In genomic region chr17:66131212-66131611, GRCm38 (mm10) we compare ENCODE assay signal across 10 mouse cellular contexts. TPM values are rescaled to one million over a fixed set of nuclear protein-coding genes. Genes with fewer than 3 reads are reported as not detected.
DNase-seq lines count a peak whose midpoint lies in the region; ATAC-seq and TF ChIP-seq lines count a peak whose summit lies in the region.
"Had no signal": no experiment of that assay in that cellular context is flagged by ENCODE, and none has a peak within 500 bp of the region (broad histone marks: within the 10 kb centered on the region; RNA-seq: fewer than 3 reads in every experiment).

No protein-coding gene starts in this region.

- no peak overlapping the region for H3K4me3 ChIP-seq in lung, embryonic 15.5 days
- no peak overlapping the region for H3K4me3 ChIP-seq in lung, adult 2 months (replicated peaks; ENCODE audit: extremely low read depth, low read depth, low read length)
- H3K4me3 ChIP-seq in MEL (ENCODE audit: control insufficient read depth in 1 of 2, insufficient read depth in 1 of 2, low read depth in 2 of 2, low read length in 2 of 2), result no peak overlapping the region
- no peak overlapping the region for H3K4me3 ChIP-seq in small intestine, adult 2 months (ENCODE audit: low read depth, low read length)
- no peak overlapping the region for H3K4me3 ChIP-seq in kidney, embryonic 15.5 days (replicated peaks)

- no peaks in the 10 kb centered on the region for H3K9me3 ChIP-seq in lung, embryonic 15.5 days
- no peaks in the 10 kb centered on the region for H3K9me3 ChIP-seq in MEL (replicated peaks; ENCODE audit: insufficient read depth, low read length)
- H3K9me3 ChIP-seq in kidney, embryonic 15.5 days (replicated peaks), result no peaks in the 10 kb centered on the region

- peak; percentile 9 for TF ChIP-seq RAD21 in MEL (IDR thresholded peaks at IDR 0.05; ENCODE audit: low read depth, low read length)

- no peak overlapping the region for H3K4me2 ChIP-seq in lung, embryonic 15.5 days
- no peak overlapping the region for H3K4me2 ChIP-seq in kidney, embryonic 15.5 days

- no peak overlapping the region for H3K27ac ChIP-seq in lung, embryonic 15.5 days
- no peak overlapping the region for H3K27ac ChIP-seq in MEL (ENCODE audit: control insufficient read depth, low read depth, low read length)
- H3K27ac ChIP-seq in small intestine, adult 2 months (ENCODE audit: insufficient read depth, low read depth, low read length), result no peak overlapping the region
- no peak overlapping the region for H3K27ac ChIP-seq in kidney, embryonic 15.5 days

- TF ChIP-seq POLR2A in lung, adult 2 months (IDR thresholded peaks at IDR 0.05; ENCODE audit: borderline replicate concordance, extremely low read depth, low read depth, low read length), result no peak
- peak in 1 of 2 experiments; percentile 2; a peak in 1 of 4 replicates for TF ChIP-seq POLR2A in MEL (IDR thresholded peaks at IDR 0.05; ENCODE audit: control insufficient read depth in 1 of 2, insufficient read depth in 1 of 2, low read depth in 1 of 2, low read length in 2 of 2, poor library complexity in 1 of 2)
- no peak for TF ChIP-seq POLR2A in small intestine, adult 2 months (IDR thresholded peaks at IDR 0.05; ENCODE audit: low read depth, low read length)

- peaks cover 1% of the 10 kb centered on the region; the same call in 1 of the 2 replicates for H3K79me2 ChIP-seq in MEL (ENCODE audit: control insufficient read depth, insufficient read depth, low read length, poor library complexity)

- TF ChIP-seq EP300 in MEL (IDR thresholded peaks at IDR 0.05; ENCODE audit: low read depth in 1 of 2, low read length in 2 of 2), result no peak

- H3K36me3 ChIP-seq in lung, embryonic 15.5 days, result peaks cover 85% of the 10 kb centered on the region
- peaks cover 0 to 21% of the 10 kb centered on the region in 2 experiments; a peak in 2 of 4 replicates for H3K36me3 ChIP-seq in MEL (ENCODE audit: control insufficient read depth in 1 of 2, insufficient read depth in 2 of 2, low read length in 2 of 2)
- H3K36me3 ChIP-seq in small intestine, adult 2 months (ENCODE audit: control insufficient read depth, insufficient read depth, low read length), result peaks cover 28% of the 10 kb centered on the region
- peaks cover 96% of the 10 kb centered on the region for H3K36me3 ChIP-seq in kidney, embryonic 15.5 days

- no peaks in the 10 kb centered on the region for H3K27me3 ChIP-seq in lung, embryonic 15.5 days
- no peaks in the 10 kb centered on the region for H3K27me3 ChIP-seq in MEL (ENCODE audit: control insufficient read depth in 1 of 2, insufficient read depth in 2 of 2, low read length in 2 of 2)
- no peaks in the 10 kb centered on the region for H3K27me3 ChIP-seq in small intestine, adult 2 months (ENCODE audit: control insufficient read depth, insufficient read depth, low read length)
- no peaks in the 10 kb centered on the region for H3K27me3 ChIP-seq in kidney, embryonic 15.5 days

- DNase-seq in lung, adult 2 months, result no peak
- peak; percentile 72 for DNase-seq in MEL (ENCODE audit: low read depth, low spot score)
- DNase-seq in urinary bladder, postnatal 4 days (ENCODE audit: low spot score in 2 of 2), result no peak
- no peak for DNase-seq in adipocyte (ENCODE audit: low spot score)
- DNase-seq: adrenal gland, adult 8-10 months; lung, adult 18-20 months had no signal

- TF ChIP-seq CTCF in lung, adult 2 months (IDR thresholded peaks at IDR 0.05; ENCODE audit: insufficient read depth, low read length), result no peak
- peak; percentile 50 to 79 (median 55) for TF ChIP-seq CTCF in MEL (IDR thresholded peaks at IDR 0.05 in 2 of 3, conservative IDR thresholded peaks at IDR 0.05 in 1 of 3; ENCODE audit: control insufficient read depth in 1 of 3, insufficient read depth in 1 of 3, low read depth in 2 of 3, low read length in 3 of 3, poor library complexity in 1 of 3, severe bottlenecking in 1 of 3)
- peak; percentile 29; the same call in 1 of the 2 replicates for TF ChIP-seq CTCF in small intestine, adult 2 months (IDR thresholded peaks at IDR 0.05; ENCODE audit: extremely low read depth, insufficient read length, insufficient replicate concordance, low read depth, low read length)

- ATAC-seq in lung, embryonic 15.5 days (ENCODE audit: borderline replicate concordance, extremely low read depth, low FRiP score, low TSS enrichment), result 0 out of 2 replicates have a peak, but pooled peaks have one; percentile 8
- peak; percentile 63 to 78; a peak in 3 of 4 replicates for ATAC-seq in hematopoietic stem cell, adult 5-6 weeks (replicated peaks in 1 of 2; ENCODE audit: insufficient read depth in 1 of 2, low FRiP score in 2 of 2, low TSS enrichment in 1 of 2, low read depth in 1 of 2, poor library complexity in 2 of 2, severe bottlenecking in 2 of 2)
- ATAC-seq in kidney, embryonic 15.5 days (replicated peaks; ENCODE audit: low FRiP score), result no peak

- 96% methylated on average over 4 of the region's 4 CpGs for WGBS in lung, embryonic 15.5 days
- WGBS in lung, adult 2 months, result 97% methylated on average over 4 of the region's 4 CpGs
- WGBS in small intestine, adult 2 months, result 98% methylated on average over 4 of the region's 4 CpGs
- 95% methylated on average over 4 of the region's 4 CpGs for WGBS in kidney, embryonic 15.5 days

- H3K4me1 ChIP-seq in lung, embryonic 15.5 days, result no peaks in the 10 kb centered on the region
- no peaks in the 10 kb centered on the region for H3K4me1 ChIP-seq in lung, adult 2 months (ENCODE audit: control insufficient read depth, insufficient read depth, low read length)
- H3K4me1 ChIP-seq in MEL (ENCODE audit: control insufficient read depth in 1 of 2, insufficient read depth in 2 of 2, low read length in 2 of 2), result no peaks in the 10 kb centered on the region
- no peaks in the 10 kb centered on the region for H3K4me1 ChIP-seq in small intestine, adult 2 months (ENCODE audit: control insufficient read depth, insufficient read depth, insufficient read length, low read length)
- no peaks in the 10 kb centered on the region for H3K4me1 ChIP-seq in kidney, embryonic 15.5 days

- H3K9ac ChIP-seq in lung, embryonic 15.5 days, result no peak overlapping the region
- H3K9ac ChIP-seq in MEL (ENCODE audit: control insufficient read depth, low read depth, low read length, poor library complexity, severe bottlenecking), result no peak overlapping the region
- H3K9ac ChIP-seq in kidney, embryonic 15.5 days, result no peak overlapping the region

TF ChIP-seq in MEL, 35 proteins besides CTCF, POLR2A, EP300 and RAD21:
- TF ChIP-seq GATA1 (IDR thresholded peaks at IDR 0.05; ENCODE audit: low read depth, low read length) (no peak), HCFC1 (IDR thresholded peaks at IDR 0.05; ENCODE audit: low read depth, low read length) (no peak), SIN3A (IDR thresholded peaks at IDR 0.05; ENCODE audit: low read length) (no peak), MAZ (IDR thresholded peaks at IDR 0.05; ENCODE audit: low read depth, low read length) (no peak), ZC3H11A (IDR thresholded peaks at IDR 0.05; ENCODE audit: low read depth, low read length) (no peak), SMC3 (IDR thresholded peaks at IDR 0.05; ENCODE audit: low read depth, low read length) (peak; percentile 48), ZKSCAN1 (IDR thresholded peaks at IDR 0.05; ENCODE audit: low read depth, low read length) (no peak)

RNA-seq across cellular contexts. Expression of gene Ddx11, which starts 7.9 kb away (rescaled TPM):
- polyA plus RNA-seq in lung, embryonic 15.5 days (2015; fragmentation: Nextera tagmentation; extraction: Ambion mirVana), result 22.6 and 28.7 TPM in 2 replicates
- polyA plus RNA-seq in lung, adult 2 months (2012; rRNA removed), result 3.0 and 4.4 TPM in 2 replicates
- total RNA-seq in MEL (2012; rRNA removed), result 26.9 and 27.2 TPM in 2 replicates
- polyA plus RNA-seq in MEL (2012; ENCODE audit: insufficient read depth in 1 of 2, insufficient read length in 2 of 2, low read depth in 1 of 2, low replicate concordance in 2 of 2, missing spikeins in 1 of 2), result 10 to 100 TPM in 1 of 2 experiments, not detected in 1; 32.7 TPM
- total RNA-seq in hematopoietic stem cell, adult 5-6 weeks (2017), result 25.3 and 26.8 TPM in 2 replicates
- polyA plus RNA-seq in small intestine, adult 2 months (2012; rRNA removed), result 2.1 and 2.7 TPM in 2 replicates
- 23.0 and 26.1 TPM in 2 replicates for polyA plus RNA-seq in kidney, embryonic 15.5 days (2015; fragmentation: Nextera tagmentation; extraction: Ambion mirVana)

RNA-seq across cellular contexts. Expression of gene Washc1, which starts 19.9 kb away (rescaled TPM):
- 36.8 and 37.4 TPM in 2 replicates for polyA plus RNA-seq in lung, embryonic 15.5 days (2015; fragmentation: Nextera tagmentation; extraction: Ambion mirVana)
- 39.5 and 42.6 TPM in 2 replicates for polyA plus RNA-seq in lung, adult 2 months (2012; rRNA removed)
- total RNA-seq in MEL (2012; rRNA removed), result 37.0 and 37.8 TPM in 2 replicates
- 10 to 100 TPM in 1 of 2 experiments, not detected in 1; 58.6 TPM for polyA plus RNA-seq in MEL (2012; ENCODE audit: insufficient read depth in 1 of 2, insufficient read length in 2 of 2, low read depth in 1 of 2, low replicate concordance in 2 of 2, missing spikeins in 1 of 2)
- 34.0 and 36.1 TPM in 2 replicates for total RNA-seq in hematopoietic stem cell, adult 5-6 weeks (2017)
- polyA plus RNA-seq in small intestine, adult 2 months (2012; rRNA removed), result 11.6 and 32.3 TPM in 2 replicates
- 40.3 and 41.7 TPM in 2 replicates for polyA plus RNA-seq in kidney, embryonic 15.5 days (2015; fragmentation: Nextera tagmentation; extraction: Ambion mirVana)

RNA-seq across cellular contexts. Expression of gene Ndufv2, which starts 29.9 kb away (rescaled TPM):
- polyA plus RNA-seq in lung, embryonic 15.5 days (2015; fragmentation: Nextera tagmentation; extraction: Ambion mirVana), result 306 and 313 TPM in 2 replicates
- polyA plus RNA-seq in lung, adult 2 months (2012; rRNA removed), result 25.5 and 31.0 TPM in 2 replicates
- total RNA-seq in MEL (2012; rRNA removed), result 150 and 169 TPM in 2 replicates
- polyA plus RNA-seq in MEL (2012; ENCODE audit: insufficient read depth in 1 of 2, insufficient read length in 2 of 2, low read depth in 1 of 2, low replicate concordance in 2 of 2, missing spikeins in 1 of 2), result 100 to 1,000 TPM in 1 of 2 experiments, not detected in 1; 178 TPM
- total RNA-seq in hematopoietic stem cell, adult 5-6 weeks (2017), result 196 and 200 TPM in 2 replicates
- 17.0 and 28.7 TPM in 2 replicates for polyA plus RNA-seq in small intestine, adult 2 months (2012; rRNA removed)
- polyA plus RNA-seq in kidney, embryonic 15.5 days (2015; fragmentation: Nextera tagmentation; extraction: Ambion mirVana), result 364 and 390 TPM in 2 replicates

RNA-seq across cellular contexts. Expression of gene Ankrd12, which starts 54.3 kb away (rescaled TPM):
- polyA plus RNA-seq in lung, embryonic 15.5 days (2015; fragmentation: Nextera tagmentation; extraction: Ambion mirVana), result 15.5 and 18.5 TPM in 2 replicates
- polyA plus RNA-seq in lung, adult 2 months (2012; rRNA removed), result 5.3 and 5.4 TPM in 2 replicates
- 9.6 and 10.0 TPM in 2 replicates for total RNA-seq in MEL (2012; rRNA removed)
- polyA plus RNA-seq in MEL (2012; ENCODE audit: insufficient read depth in 1 of 2, insufficient read length in 2 of 2, low read depth in 1 of 2, low replicate concordance in 2 of 2, missing spikeins in 1 of 2), result 10 to 100 TPM in 1 of 2 experiments, not detected in 1; 13.3 TPM
- total RNA-seq in hematopoietic stem cell, adult 5-6 weeks (2017), result 53.3 and 58.1 TPM in 2 replicates
- polyA plus RNA-seq in small intestine, adult 2 months (2012; rRNA removed), result 0.91 and 2.0 TPM in 2 replicates
- 24.8 and 26.0 TPM in 2 replicates for polyA plus RNA-seq in kidney, embryonic 15.5 days (2015; fragmentation: Nextera tagmentation; extraction: Ambion mirVana)
